Mouse (Mus musculus) inflammation-experienced regulatory T-cells, adult 6 months (primary cell): Measurements from ENCODE around the gene A830018L16Rik. TPM values are rescaled to one million over a fixed set of nuclear protein-coding genes. Genes with fewer than 3 reads are reported as not detected.
"Not testable (repeated sequence)": the region's sequence is repeated elsewhere in the genome, so short reads cannot be mapped to it uniquely, and the experiment has no call there.

Experiments
- ATAC-seq: one replicate; pipeline ENCODE4 v1.8.0; 2017
- polyA plus RNA-seq, 3 experiments: library from polyadenylated mRNA; unstranded; fragments of 100-300 nt; shearing (Covaris generic); gene quantifications; one replicate each; pipeline ENCODE4 v1.2.1; 2017

A830018L16Rik gene
- polyA plus RNA-seq, 3 experiments from 2014 or later, result 0.05 to 0.40 TPM; not detected in 1

- no peak for ATAC-seq
Measured at GRCm38 (mm10) chr1:12000557-12000956, 586.7 kb downstream of the A830018L16Rik start.

GRCm38 (mm10) chr1:12008789-12009550 is 595.1 kb downstream of the A830018L16Rik start:
- ATAC-seq, result no peak

GRCm38 (mm10) chr1:12009551-12009846 is 595.6 kb downstream of the A830018L16Rik start:
- ATAC-seq, result no peak

GRCm38 (mm10) chr1:12010607-12011006 is 596.7 kb downstream of the A830018L16Rik start:
- no peak for ATAC-seq

- ATAC-seq, result not testable (repeated sequence)
Measured at GRCm38 (mm10) chr1:12020646-12021045, 606.7 kb downstream of the A830018L16Rik start.
